Mouse (Mus musculus) intestine, embryonic 15.5 days (tissue): ENCODE results near the gene Fam160a1. TPM values are rescaled to one million over a fixed set of nuclear protein-coding genes. Genes with fewer than 3 reads are reported as not detected.

Experiments
- ATAC-seq: fragments of 200-750 bp; cut with Nextera tagmentation; 2 replicates; pipeline ENCODE4 v1.8.0; 2017; ENCODE audit warnings: moderate TSS enrichment, moderate library complexity
- H3K27ac ChIP-seq: fragments of 300-500 bp; sonication (generic); 2 replicates; pipeline ENCODE4 v1.5.1; 2015; ENCODE audit warnings: mild to moderate bottlenecking, inconsistent platforms
- H3K27me3 ChIP-seq: fragments of 300-500 bp; sonication (generic); replicated peaks from 2 replicates; pipeline ENCODE4 v1.6.1; 2015; ENCODE audit warnings: inconsistent platforms
- H3K36me3 ChIP-seq: fragments of 300-500 bp; sonication (generic); 2 replicates; pipeline ENCODE4 v1.6.1; 2015; ENCODE audit warnings: inconsistent platforms
- H3K4me1 ChIP-seq: fragments of 300-500 bp; sonication (generic); replicated peaks from 2 replicates; pipeline ENCODE4 v1.6.1; 2015; ENCODE audit warnings: inconsistent platforms
- H3K4me2 ChIP-seq: fragments of 300-500 bp; sonication (generic); replicated peaks from 2 replicates; pipeline ENCODE4 v1.6.1; 2015; ENCODE audit warnings: mild to moderate bottlenecking, inconsistent platforms
- H3K4me3 ChIP-seq: fragments of 300-500 bp; sonication (generic); replicated peaks from 2 replicates; pipeline ENCODE4 v1.5.1; 2015; ENCODE audit warnings: inconsistent platforms
- H3K9ac ChIP-seq: fragments of 300-500 bp; sonication (generic); 2 replicates; pipeline ENCODE4 v1.6.1; 2015; ENCODE audit warnings: inconsistent platforms
- H3K9me3 ChIP-seq: fragments of 300-500 bp; sonication (generic); 2 replicates; pipeline ENCODE4 v1.6.1; 2016; ENCODE audit warnings: inconsistent platforms
- WGBS: fragments of 180-500 bp; shearing (Covaris S2); methylation state at CpG from one replicate; pipeline ENCODE4 v1.1.7; 2015; 5-methylcytosine and 5-hydroxymethylcytosine counted together
- polyA plus RNA-seq: library from polyadenylated mRNA; unstranded; fragments of >200 nt; fragmentation: Nextera tagmentation; extraction: Ambion mirVana; gene quantifications from 2 replicates; pipeline ENCODE4 v1.2.1, GENCODE M21; 2015

The Fam160a1 gene
- polyA plus RNA-seq, 1 experiment from 2014 or later, result 3.1 TPM

DNA sequence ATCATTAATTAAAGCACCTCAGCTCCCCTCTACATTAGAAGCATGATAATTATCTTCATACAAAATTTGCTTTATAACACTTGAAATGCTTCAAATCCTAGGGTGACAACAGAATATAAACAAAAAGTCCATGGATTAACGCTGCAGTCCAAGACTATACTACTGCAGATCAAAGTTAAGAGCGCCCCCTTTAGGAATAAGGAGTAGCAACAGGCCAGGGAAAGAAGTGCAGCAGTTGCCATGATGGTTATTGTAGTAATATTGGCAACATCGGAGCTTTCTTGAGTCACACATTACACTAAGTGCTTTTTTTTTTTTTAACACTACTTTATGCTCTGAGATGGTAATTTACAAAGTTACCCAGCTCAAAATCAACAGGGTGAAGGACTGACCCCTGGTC is 43.7 kb downstream of the Fam160a1 start:
- Histone ChIP-seq H3K4me1 (no peaks in the 10 kb centered on the region), H3K4me2 (no peak overlapping the region), H3K27ac (no peak overlapping the region), H3K9ac (no peak overlapping the region), H3K27me3 (no peaks in the 10 kb centered on the region), H3K9me3 (no peaks in the 10 kb centered on the region), H3K4me3 (no peak overlapping the region), H3K36me3 (no peaks in the 10 kb centered on the region)
- ATAC-seq, result 0 out of 2 replicates have a peak, but pooled peaks have one; percentile 15
- 44% methylated on average over 3 of the region's 3 CpGs for WGBS

DNA sequence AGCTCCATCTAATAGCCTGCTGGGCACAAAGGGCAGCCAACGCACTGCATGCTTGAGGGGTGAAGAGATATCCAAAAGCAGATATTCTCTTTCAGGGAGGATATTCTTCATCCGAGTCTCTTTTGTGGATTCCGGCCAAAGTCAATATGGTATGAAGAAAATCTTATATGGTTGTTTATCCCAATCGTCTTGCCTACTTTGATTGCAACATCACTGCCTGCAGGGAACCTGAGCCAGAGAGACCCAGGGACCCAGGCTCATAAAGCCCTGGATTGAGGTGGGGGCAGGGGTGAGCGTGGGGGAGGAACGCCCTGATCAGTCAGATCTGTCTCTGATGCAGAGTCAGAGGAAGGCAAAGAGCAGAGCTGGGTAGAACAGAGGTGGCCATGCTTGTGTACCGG is 52.2 kb downstream of the Fam160a1 start:
- Histone ChIP-seq H3K4me2 (peak overlapping the region; percentile 8), H3K4me1 (no peaks in the 10 kb centered on the region)

DNA sequence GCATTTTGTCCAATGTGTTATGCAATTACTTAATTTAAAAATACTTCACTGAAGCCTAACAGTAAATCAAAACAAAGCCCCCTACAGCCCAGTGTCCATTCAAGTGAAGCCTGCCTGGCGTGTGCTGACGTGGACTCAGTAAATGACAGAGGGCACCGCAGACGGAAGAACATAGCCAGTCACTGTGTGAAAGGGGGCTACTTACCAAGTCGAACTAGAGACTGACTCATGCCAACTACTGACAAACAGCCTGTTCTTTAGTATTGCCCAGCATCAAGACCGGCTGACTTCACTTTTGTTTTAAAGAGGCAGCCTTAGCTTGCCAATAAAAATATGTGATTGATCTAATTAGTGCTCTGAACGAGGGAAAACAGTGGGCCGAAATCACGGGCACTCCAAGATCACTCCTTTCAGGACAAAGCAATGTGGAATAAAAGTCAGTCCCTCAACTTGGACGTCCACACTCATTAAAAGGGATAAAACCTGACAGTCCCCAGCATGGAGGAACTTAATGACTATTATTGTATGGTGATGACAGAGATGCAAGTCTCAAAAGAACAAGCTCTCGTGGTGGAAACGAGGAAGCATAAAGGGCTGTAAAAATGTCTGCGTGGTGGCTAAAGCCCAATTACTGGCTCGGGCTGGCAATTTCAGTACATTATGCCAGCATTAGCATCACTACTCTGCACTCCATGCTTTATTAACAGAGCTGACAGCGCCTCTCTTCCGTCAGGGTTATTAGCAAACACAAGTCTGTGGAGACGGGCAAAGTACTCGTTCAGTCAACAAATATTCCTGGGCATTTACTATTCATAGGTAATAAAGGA is 52.9 kb downstream of the Fam160a1 start:
- peak; percentile 88 for ATAC-seq
- H3K27me3 ChIP-seq, result no peaks in the 10 kb centered on the region
- WGBS, result 57% methylated on average over 18 of the region's 18 CpGs
- no peaks in the 10 kb centered on the region for H3K9me3 ChIP-seq
- no peak overlapping the region for H3K9ac ChIP-seq
- H3K36me3 ChIP-seq, result no peaks in the 10 kb centered on the region
- no peak overlapping the region for H3K27ac ChIP-seq
- no peaks in the 10 kb centered on the region for H3K4me1 ChIP-seq
- H3K4me3 ChIP-seq, result no peak overlapping the region
- 0 out of 2 replicates have a peak overlapping the region, but pooled peaks have one; percentile 25 for H3K4me2 ChIP-seq

More for the DNA sequence above, 52.2 kb downstream of the Fam160a1 start:
- Histone ChIP-seq H3K27ac (no peak overlapping the region), H3K27me3 (no peaks in the 10 kb centered on the region), H3K36me3 (no peaks in the 10 kb centered on the region), H3K9ac (no peak overlapping the region), H3K4me3 (no peak overlapping the region), H3K9me3 (no peaks in the 10 kb centered on the region)
- ATAC-seq, result peak; percentile 86
- WGBS, result 49% methylated on average over 7 of the region's 7 CpGs

DNA sequence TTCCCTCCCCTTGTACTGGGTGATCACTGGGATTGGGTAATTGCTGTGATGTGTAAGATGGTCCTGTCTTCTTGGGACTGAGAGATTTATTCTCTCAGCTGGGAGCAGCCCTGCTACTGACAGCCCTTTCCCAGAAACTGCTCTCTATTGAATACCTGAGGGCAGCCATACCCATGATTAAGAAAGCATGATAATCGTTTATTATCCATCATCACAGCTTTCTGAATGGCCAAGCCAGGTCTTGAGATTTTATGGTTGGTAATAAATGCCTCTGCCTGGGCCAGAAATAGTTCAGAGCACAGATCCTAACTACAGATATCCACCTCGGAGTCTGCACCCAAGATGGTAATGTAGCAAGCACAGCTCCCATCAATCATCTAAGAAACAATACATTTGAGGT is 59.1 kb downstream of the Fam160a1 start:
- ATAC-seq, result peak; percentile 92
- 27% methylated on average over 2 of the region's 2 CpGs for WGBS
- H3K27ac ChIP-seq, result peak overlapping the region; percentile 73
- no peak overlapping the region for H3K4me3 ChIP-seq
- 0 out of 2 replicates have a peak, but pooled peaks cover 2% of the 10 kb centered on the region for H3K4me1 ChIP-seq
- H3K27me3 ChIP-seq, result no peaks in the 10 kb centered on the region
- H3K9ac ChIP-seq, result no peak overlapping the region
- H3K36me3 ChIP-seq, result no peaks in the 10 kb centered on the region
- peak overlapping the region; percentile 11; the same call in 1 of the 2 replicates for H3K4me2 ChIP-seq
- H3K9me3 ChIP-seq, result no peaks in the 10 kb centered on the region

DNA sequence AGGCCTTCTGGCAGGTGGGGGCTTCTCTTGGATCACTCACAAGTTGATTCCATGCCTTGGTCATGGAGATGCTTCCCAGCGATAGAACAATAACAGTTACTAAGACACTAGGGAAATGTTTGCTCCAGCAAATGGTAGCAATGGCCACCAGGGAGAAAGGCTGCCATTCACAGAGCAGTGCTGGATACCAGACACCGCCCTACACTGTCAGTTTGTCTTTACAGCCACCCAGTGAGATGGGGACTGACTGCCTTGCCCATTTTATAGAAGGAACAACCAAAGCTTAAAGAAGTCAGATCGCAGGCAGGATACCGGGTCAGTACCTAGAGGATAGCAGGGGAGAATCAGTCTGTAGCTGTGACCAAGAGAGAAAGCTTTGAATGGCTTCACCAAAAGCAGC is 59.7 kb downstream of the Fam160a1 start:
- WGBS, result 69% methylated on average over 4 of the region's 4 CpGs
- Histone ChIP-seq H3K9ac (no peak overlapping the region), H3K27me3 (no peaks in the 10 kb centered on the region), H3K4me2 (peak overlapping the region; percentile 11; the same call in 1 of the 2 replicates), H3K4me1 (0 out of 2 replicates have a peak, but pooled peaks cover 2% of the 10 kb centered on the region), H3K27ac (peak overlapping the region; percentile 73), H3K9me3 (no peaks in the 10 kb centered on the region), H3K36me3 (no peaks in the 10 kb centered on the region), H3K4me3 (no peak overlapping the region)
- ATAC-seq, result peak; percentile 52

DNA sequence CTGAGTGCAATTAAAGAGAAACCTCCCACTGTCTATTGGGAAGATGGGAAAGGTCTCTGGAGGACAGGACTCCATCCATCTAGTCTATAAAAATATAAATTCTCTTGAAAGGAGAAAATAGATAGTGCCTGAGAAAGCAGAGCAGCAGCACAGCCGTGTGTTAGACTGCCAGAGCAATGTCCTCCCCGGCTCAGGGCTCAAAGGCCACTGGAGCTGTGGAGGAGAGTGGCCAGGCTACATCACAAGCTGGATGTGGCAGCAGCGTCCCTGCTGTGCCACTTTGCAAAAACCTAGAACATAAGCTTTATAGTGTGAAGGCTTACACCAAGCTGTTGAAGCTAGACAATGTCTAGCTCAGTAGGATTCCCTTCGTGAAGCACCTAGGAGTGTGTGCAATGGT is 67.7 kb downstream of the Fam160a1 start:
- WGBS, result 52% methylated on average over 4 of the region's 4 CpGs
- H3K9me3 ChIP-seq, result no peaks in the 10 kb centered on the region
- no peaks in the 10 kb centered on the region for H3K36me3 ChIP-seq
- 0 out of 2 replicates have a peak overlapping the region, but pooled peaks have one; percentile 44 for H3K27ac ChIP-seq
- H3K27me3 ChIP-seq, result no peaks in the 10 kb centered on the region
- 0 out of 2 replicates have a peak, but pooled peaks cover 5% of the 10 kb centered on the region for H3K4me1 ChIP-seq
- no peak overlapping the region for H3K9ac ChIP-seq
- no peak overlapping the region for H3K4me3 ChIP-seq
- ATAC-seq, result peak; percentile 73; the same call in 1 of the 2 replicates
- no peak overlapping the region for H3K4me2 ChIP-seq

DNA sequence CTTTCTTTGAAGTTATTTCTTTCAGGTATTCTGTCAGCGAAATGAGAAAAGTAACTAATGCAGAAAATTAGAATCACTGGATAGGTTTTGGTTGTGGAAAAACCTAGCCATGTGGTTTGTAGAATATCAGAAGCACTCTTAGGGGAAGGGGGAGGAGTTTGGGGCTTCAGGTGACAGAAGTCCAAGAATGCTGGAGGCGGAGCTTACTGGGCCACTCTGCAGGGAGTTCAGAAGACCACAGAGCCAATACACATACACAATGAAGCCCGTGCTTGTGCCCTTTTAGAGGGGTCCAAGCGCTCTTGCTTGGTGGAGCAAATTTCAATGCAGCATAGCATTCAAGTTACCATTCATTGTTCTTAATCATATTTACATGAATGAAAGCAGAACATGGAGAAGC is 68.2 kb downstream of the Fam160a1 start:
- no peak overlapping the region for H3K4me2 ChIP-seq
- ATAC-seq, result peak; percentile 82

DNA sequence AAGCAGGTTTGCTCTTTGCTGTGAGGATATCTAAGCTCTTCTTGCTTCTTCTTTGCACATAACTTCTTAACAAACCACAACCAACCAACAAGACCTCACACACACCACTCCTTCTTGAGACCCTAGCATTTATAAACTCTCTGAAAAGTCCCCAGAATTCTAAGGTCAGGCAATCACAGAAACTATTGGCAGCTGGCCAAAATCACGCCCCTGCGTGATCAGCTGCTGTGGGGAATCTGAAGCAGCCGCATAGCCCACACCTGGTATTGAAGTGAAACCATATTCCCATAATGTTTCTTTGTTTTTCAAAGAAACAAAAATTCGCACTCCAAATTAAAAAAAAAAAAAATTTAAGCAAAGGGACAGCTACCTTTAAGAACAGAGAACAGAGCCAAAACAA is 71.0 kb downstream of the Fam160a1 start:
- no peaks in the 10 kb centered on the region for H3K36me3 ChIP-seq
- no peak overlapping the region for H3K4me3 ChIP-seq
- H3K27ac ChIP-seq, result no peak overlapping the region
- WGBS, result 35% methylated on average over 4 of the region's 4 CpGs
- H3K9me3 ChIP-seq, result no peaks in the 10 kb centered on the region
- ATAC-seq, result peak; percentile 50
- 0 out of 2 replicates have a peak, but pooled peaks cover 5% of the 10 kb centered on the region for H3K4me1 ChIP-seq
- H3K4me2 ChIP-seq, result no peak overlapping the region
- no peaks in the 10 kb centered on the region for H3K27me3 ChIP-seq
- H3K9ac ChIP-seq, result no peak overlapping the region

More for the DNA sequence above, 68.2 kb downstream of the Fam160a1 start:
- H3K4me3 ChIP-seq, result no peak overlapping the region
- no peaks in the 10 kb centered on the region for H3K9me3 ChIP-seq
- 37% methylated on average over 4 of the region's 4 CpGs for WGBS
- no peak overlapping the region for H3K9ac ChIP-seq
- no peaks in the 10 kb centered on the region for H3K36me3 ChIP-seq
- H3K27ac ChIP-seq, result 0 out of 2 replicates have a peak overlapping the region, but pooled peaks have one; percentile 44
- H3K27me3 ChIP-seq, result no peaks in the 10 kb centered on the region
- H3K4me1 ChIP-seq, result 0 out of 2 replicates have a peak, but pooled peaks cover 5% of the 10 kb centered on the region

DNA sequence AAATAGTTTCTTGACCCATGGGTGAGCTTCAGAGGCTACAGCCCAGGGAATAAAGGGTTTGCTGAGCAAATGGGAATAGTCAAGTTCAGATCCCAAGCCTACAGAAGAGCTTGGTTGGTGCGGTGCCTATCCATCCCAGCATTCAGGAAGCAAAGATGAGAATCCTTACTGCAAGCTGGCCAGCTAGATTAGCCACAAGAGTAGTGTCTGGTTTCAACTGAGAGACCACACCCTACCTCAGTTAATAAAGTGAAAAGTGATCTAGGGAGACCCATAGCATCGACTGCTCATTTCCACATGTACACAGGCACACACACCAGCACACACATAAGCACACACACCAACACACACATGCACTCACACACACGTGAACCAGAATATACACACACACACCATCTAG is 75.3 kb downstream of the Fam160a1 start:
- Histone ChIP-seq H3K27me3 (no peaks in the 10 kb centered on the region), H3K9me3 (no peaks in the 10 kb centered on the region), H3K4me3 (no peak overlapping the region), H3K9ac (no peak overlapping the region), H3K36me3 (no peaks in the 10 kb centered on the region), H3K4me2 (no peak overlapping the region), H3K4me1 (no peaks in the 10 kb centered on the region), H3K27ac (no peak overlapping the region)
- ATAC-seq, result no peak
- WGBS, result 83% methylated on average over 3 of the region's 3 CpGs

DNA sequence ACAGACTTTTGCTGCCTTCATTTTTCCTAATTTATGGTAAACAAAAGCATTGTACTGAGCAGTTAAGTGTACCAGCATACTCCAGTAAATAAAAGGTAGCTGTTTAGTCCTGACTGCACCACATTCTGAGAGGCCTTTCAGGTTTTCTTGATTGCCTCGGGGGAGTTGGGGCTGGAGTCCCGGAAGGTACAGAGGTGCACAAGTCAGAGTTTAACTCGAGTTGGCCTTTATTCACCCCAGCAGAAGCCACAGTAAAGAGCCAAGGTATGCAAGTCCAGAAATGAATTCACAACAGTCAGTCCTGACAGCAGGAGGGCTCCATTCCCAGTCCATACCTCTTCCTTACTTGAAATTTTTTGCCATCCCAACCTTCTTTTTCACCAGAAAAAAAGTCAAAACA is 78.5 kb downstream of the Fam160a1 start:
- Histone ChIP-seq H3K4me2 (no peak overlapping the region), H3K9me3 (no peaks in the 10 kb centered on the region), H3K36me3 (no peaks in the 10 kb centered on the region), H3K27me3 (no peaks in the 10 kb centered on the region), H3K9ac (no peak overlapping the region), H3K4me3 (no peak overlapping the region), H3K4me1 (no peaks in the 10 kb centered on the region), H3K27ac (no peak overlapping the region)
- ATAC-seq, result no peak
- 58% methylated on average over 3 of the region's 3 CpGs for WGBS

DNA sequence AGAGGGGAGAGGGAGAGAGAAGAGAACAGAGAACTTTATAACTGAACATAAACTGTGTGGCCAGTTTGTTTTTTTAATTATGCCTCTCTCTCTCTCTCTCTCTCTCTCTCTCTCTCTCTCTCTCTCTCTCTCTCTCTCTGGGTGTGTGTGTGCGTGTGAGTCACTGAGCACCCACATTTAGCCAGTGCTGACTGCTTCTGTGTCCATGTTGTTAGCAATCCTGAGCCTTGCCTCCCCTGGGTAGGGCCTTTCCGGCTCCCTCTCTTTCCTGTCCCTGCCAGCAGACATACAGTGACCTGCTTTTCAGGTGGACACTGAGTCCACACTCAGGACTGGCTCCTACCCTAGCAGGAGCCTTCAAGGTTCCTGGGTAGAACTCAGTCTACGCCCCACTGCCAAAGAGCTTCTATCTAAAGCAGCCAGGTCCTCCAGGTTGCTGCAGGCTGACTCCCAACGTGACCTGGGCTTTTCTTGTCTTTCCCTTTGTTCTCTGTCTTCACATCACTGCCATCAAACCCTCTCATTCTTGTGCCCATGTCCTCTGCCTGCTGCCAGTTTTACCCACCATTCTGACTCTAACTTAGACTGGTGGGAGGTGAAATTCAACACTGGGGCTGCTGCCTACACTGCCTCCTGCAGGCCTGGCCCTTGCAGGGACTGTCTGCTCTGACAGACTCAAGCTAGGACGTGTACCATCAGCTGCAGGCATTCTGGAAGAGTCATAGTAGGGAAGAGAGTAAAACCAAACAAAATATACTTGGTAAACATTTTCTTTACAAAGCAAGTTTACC is 83.0 kb downstream of the Fam160a1 start:
- Histone ChIP-seq H3K4me2 (no peak overlapping the region), H3K4me1 (no peaks in the 10 kb centered on the region), H3K27me3 (no peaks in the 10 kb centered on the region), H3K36me3 (no peaks in the 10 kb centered on the region), H3K27ac (no peak overlapping the region), H3K4me3 (no peak overlapping the region), H3K9ac (no peak overlapping the region), H3K9me3 (no peaks in the 10 kb centered on the region)
- 82% methylated on average over 5 of the region's 5 CpGs for WGBS
- ATAC-seq, result no peak

DNA sequence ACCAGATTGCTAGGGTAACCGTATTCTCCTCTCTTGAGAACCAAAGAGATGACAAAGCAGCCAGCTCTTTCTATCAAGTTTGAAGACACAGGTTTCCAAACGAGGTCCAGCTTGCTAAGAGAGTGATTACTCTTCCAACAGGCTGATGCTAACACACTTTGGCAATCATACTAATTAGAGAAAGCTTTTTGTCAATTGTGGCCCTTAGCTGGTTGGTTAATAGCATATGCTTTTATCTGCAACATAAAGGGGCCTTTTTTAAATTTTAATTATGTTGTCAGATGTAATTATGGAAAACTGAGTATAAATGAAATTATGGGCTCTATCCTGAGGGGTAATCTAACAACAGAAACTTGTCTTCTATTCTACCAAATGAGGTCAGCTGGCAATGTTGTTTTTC is 89.9 kb downstream of the Fam160a1 start:
- no peak overlapping the region for H3K4me2 ChIP-seq
- no peaks in the 10 kb centered on the region for H3K9me3 ChIP-seq
- ATAC-seq, result no peak
- H3K27ac ChIP-seq, result no peak overlapping the region
- H3K9ac ChIP-seq, result no peak overlapping the region
- H3K4me1 ChIP-seq, result no peaks in the 10 kb centered on the region
- WGBS, result 61% methylated on average over 2 of the region's 2 CpGs
- no peaks in the 10 kb centered on the region for H3K36me3 ChIP-seq
- H3K27me3 ChIP-seq, result no peaks in the 10 kb centered on the region
- no peak overlapping the region for H3K4me3 ChIP-seq
